Mouse (Mus musculus): ENCODE measurements around the gene Gm14496.
"Not testable (repeated sequence)": the region's sequence is repeated elsewhere in the genome, so short reads cannot be mapped to it uniquely, and the experiment has no call there.

Gene Gm14496

DNA sequence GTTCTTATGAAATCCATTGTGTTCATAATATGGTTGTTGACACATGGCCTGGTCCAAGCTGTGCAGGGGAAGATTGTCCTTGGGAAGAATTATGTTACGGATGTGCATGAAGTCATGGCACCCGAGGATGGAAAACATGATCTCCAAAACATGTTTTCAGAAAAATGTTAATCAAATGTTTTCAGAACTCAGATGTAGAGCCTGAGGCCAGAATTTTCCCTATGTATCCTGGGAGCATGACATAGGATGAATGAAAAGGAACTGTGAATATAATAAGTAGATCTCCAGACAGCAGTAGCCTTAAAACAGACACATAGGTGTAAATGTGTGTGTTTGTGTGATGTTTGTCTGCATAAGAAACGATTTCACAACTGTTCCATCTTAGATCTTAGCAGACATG is at the start of gene Gm14496:
Gene Gm14496, plus strand, starts transcription at position 301 of the 400 bp plus-strand sequence.
- DNase-seq (ENCODE audit: low spot score in 2 of 2): no peak

DNA sequence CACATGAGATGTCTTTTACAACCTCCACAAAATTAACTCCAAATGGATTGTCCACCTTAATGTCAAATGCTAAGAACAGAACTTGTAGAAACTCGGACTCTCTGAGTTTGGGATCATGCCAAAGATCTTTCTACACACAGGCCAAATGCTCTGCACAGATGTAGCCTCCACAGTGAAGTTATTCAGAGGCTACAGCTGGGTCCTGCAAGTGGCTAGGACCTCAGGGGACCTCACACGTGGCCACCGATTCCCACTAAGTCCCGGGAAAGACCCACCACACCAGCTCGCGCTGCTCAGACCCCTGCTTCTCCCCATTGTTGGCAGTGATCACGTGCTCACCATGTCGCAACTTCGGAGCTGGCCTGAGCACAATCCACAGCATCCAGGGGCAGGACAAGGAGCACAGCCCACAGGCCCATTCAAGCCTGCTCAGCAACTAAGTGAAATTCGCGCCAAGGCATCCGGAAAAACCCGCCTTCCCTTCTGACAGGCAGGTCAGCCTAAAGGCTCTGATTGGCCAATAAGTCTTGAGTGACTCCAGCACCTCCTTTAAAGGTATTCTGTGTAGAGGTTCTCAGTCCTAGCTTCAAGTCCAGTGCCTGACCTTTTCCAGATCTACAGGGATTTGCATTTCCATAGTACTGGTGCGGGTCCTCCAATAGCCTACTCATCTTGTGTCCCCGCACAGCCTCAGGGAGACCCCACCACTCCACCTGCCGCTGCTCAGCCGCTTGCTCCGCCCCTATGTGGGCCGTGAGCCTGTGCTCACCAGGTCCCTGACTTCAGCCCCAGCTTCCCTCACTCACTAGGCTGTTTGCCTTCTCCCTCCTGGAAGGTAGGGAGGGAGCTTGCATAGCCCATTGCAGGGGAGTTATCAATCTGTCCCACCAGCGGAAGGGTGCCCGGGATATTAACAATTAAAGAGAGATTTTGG is 37.9 kb upstream of the Gm14496 start:
- DNase-seq (ENCODE audit: low spot score in 2 of 2): not testable (repeated sequence)

DNA sequence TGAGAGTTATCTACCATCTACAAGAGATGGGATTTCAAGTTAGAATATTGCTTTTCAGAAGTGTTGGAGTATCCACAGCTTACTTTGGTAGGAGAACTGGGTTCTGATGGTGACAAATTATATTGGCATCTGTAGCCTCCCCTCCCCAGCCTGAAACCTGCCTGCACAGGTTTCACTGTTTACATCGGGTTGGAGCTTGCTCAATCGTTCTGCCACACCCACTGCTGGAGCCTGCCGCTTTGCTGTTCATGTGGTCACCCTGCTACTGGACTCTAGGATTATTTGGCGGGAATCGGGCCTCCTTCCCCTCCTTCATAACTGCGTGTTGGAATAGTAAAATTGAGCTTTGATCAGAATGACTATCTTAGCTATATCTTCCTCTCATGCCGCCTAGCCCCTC is 22.5 kb upstream of the Gm14496 start:
- DNase-seq (ENCODE audit: low spot score in 2 of 2): no peak

DNA sequence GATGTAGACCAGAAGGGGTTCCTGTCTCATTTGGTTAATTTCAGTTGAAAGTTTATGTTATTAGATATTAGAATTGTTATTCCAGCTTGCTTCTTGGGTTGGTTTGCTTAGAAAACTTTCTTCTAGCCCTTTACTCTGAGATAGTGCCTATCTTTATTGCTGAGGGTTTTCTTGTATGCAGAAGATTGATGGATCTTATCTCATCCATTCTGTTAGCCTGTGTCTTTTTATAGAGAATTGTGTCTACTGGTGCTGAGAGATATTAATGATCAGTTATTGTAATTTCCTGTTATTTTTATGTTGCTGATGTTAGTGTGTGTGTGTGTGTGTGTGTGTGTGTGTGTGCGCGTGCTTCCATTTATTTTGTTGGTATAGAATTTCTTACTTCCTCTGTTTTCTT is 21.7 kb upstream of the Gm14496 start:
- no peak for DNase-seq (ENCODE audit: low spot score in 2 of 2)

DNA sequence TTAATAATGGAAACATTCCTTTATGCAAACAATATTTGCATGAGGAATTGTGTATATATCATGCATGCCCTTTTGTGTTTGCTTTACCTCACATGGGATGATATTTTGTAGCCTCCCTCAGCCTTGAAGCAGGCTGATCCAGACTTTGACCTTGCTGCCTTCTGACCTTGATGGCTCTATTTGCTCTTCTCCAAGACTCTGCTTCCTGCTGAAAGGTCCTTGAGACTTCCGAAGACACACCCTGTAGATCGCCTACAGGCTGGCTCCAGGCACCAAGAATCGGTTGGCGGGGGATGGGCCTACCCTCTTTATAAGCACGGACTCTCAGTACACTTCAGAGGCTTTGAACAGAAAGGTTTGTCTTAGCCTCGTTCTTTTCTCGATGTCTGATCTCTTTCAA is 9.0 kb upstream of the Gm14496 start:
- not testable (repeated sequence) for DNase-seq (ENCODE audit: low spot score in 2 of 2)

Data from urinary bladder, postnatal 4 days (tissue).